ENCODE assay signal across 7 mouse cellular contexts in genomic region chr7:127993341-127993977, GRCm38 (mm10). TPM values are rescaled to one million over a fixed set of nuclear protein-coding genes. Genes with fewer than 3 reads are reported as not detected.
DNase-seq lines count a peak whose midpoint lies in the region; ATAC-seq lines count a peak whose summit lies in the region.

Gene Pycard, minus strand, starts transcription at chr7:127993867.

- no peaks in the 10 kb centered on the region for H3K9me3 ChIP-seq in embryonic facial prominence, embryonic 14.5 days (ENCODE audit: control insufficient read depth, low read length)
- H3K9me3 ChIP-seq in limb, embryonic 12.5 days: no peaks in the 10 kb centered on the region
- no peaks in the 10 kb centered on the region for H3K9me3 ChIP-seq in midbrain, embryonic 15.5 days

- peak within 1 kb of the TSS; percentile 58 for H3K9ac ChIP-seq in embryonic facial prominence, embryonic 14.5 days (ENCODE audit: low read depth, low read length)
- peak within 1 kb of the TSS; percentile 44; the same call in 1 of the 2 replicates for H3K9ac ChIP-seq in limb, embryonic 12.5 days (replicated peaks)
- peak within 1 kb of the TSS; percentile 15; the same call in 1 of the 2 replicates for H3K9ac ChIP-seq in midbrain, embryonic 15.5 days

- peak; percentile 38; the same call in 1 of the 2 replicates for ATAC-seq in embryonic facial prominence, embryonic 14.5 days (ENCODE audit: low read depth)
- ATAC-seq in hematopoietic stem cell, adult 5-6 weeks (replicated peaks in 1 of 2; ENCODE audit: insufficient read depth in 1 of 2, low FRiP score in 2 of 2, low TSS enrichment in 1 of 2, low read depth in 1 of 2, poor library complexity in 2 of 2, severe bottlenecking in 2 of 2): peak; percentile 78 to 80
- ATAC-seq in limb, embryonic 12.5 days (ENCODE audit: insufficient number of reproducible peaks, insufficient read depth, low FRiP score, low TSS enrichment, low read depth): no peak
- ATAC-seq in midbrain, embryonic 15.5 days (replicated peaks): peak; percentile 33; the same call in 1 of the 2 replicates

- peak within 1 kb of the TSS; percentile 63 for H3K27ac ChIP-seq in embryonic facial prominence, embryonic 14.5 days (replicated peaks; ENCODE audit: low read depth, low read length)
- H3K27ac ChIP-seq in limb, embryonic 12.5 days: peak within 1 kb of the TSS; percentile 67
- no peak within 1 kb of the TSS for H3K27ac ChIP-seq in midbrain, embryonic 15.5 days

- H3K4me1 ChIP-seq in embryonic facial prominence, embryonic 14.5 days (ENCODE audit: control insufficient read depth, insufficient read depth, low read length): 0 out of 2 replicates have a peak, but pooled peaks cover 5% of the 10 kb centered on the region
- peaks cover 5% of the 10 kb centered on the region; the same call in 1 of the 2 replicates for H3K4me1 ChIP-seq in limb, embryonic 12.5 days (replicated peaks)
- 0 out of 2 replicates have a peak, but pooled peaks cover 3% of the 10 kb centered on the region for H3K4me1 ChIP-seq in midbrain, embryonic 15.5 days

- H3K4me2 ChIP-seq in embryonic facial prominence, embryonic 14.5 days (ENCODE audit: low read depth, low read length): peak within 1 kb of the TSS; percentile 58
- peak within 1 kb of the TSS; percentile 55 for H3K4me2 ChIP-seq in limb, embryonic 12.5 days
- peak within 1 kb of the TSS; percentile 41 for H3K4me2 ChIP-seq in midbrain, embryonic 15.5 days

- H3K36me3 ChIP-seq in embryonic facial prominence, embryonic 14.5 days (ENCODE audit: control insufficient read depth, insufficient read depth, low read length): peaks cover 26% of the 10 kb centered on the region; the same call in 1 of the 2 replicates
- peaks cover 31% of the 10 kb centered on the region for H3K36me3 ChIP-seq in limb, embryonic 12.5 days
- H3K36me3 ChIP-seq in midbrain, embryonic 15.5 days (replicated peaks): peaks cover 7% of the 10 kb centered on the region

- WGBS in embryonic facial prominence, embryonic 14.5 days: 16% methylated on average over 18 of the region's 18 CpGs
- 17% methylated on average over 18 of the region's 18 CpGs for WGBS in limb, embryonic 12.5 days
- WGBS in midbrain, embryonic 15.5 days: 22% methylated on average over 18 of the region's 18 CpGs

- peak within 1 kb of the TSS; percentile 35 for H3K4me3 ChIP-seq in embryonic facial prominence, embryonic 14.5 days (ENCODE audit: low read depth, low read length)
- H3K4me3 ChIP-seq in limb, embryonic 12.5 days (replicated peaks): peak within 1 kb of the TSS; percentile 28
- H3K4me3 ChIP-seq in midbrain, embryonic 15.5 days: no peak within 1 kb of the TSS

- DNase-seq in CD4-positive helper T cell, adult 2 months (ENCODE audit: low read depth, low spot score): peak; percentile 92
- DNase-seq in ES-CJ7 (ENCODE audit: low read depth, low spot score): peak; percentile 94
- DNase-seq in embryonic facial prominence, embryonic 14.5 days (ENCODE audit: low spot score): peak; percentile 79
- DNase-seq in testis, postnatal 10 days (ENCODE audit: low spot score): peak; percentile 61

- no peaks in the 10 kb centered on the region for H3K27me3 ChIP-seq in embryonic facial prominence, embryonic 14.5 days (replicated peaks; ENCODE audit: control insufficient read depth, insufficient read depth, low read length)
- H3K27me3 ChIP-seq in limb, embryonic 12.5 days: no peaks in the 10 kb centered on the region
- H3K27me3 ChIP-seq in midbrain, embryonic 15.5 days (replicated peaks): no peaks in the 10 kb centered on the region

RNA-seq across cellular contexts. Expression of gene Pycard, which starts in this region (rescaled TPM):
- polyA plus RNA-seq in embryonic facial prominence, embryonic 14.5 days (2014; fragmentation: Nextera tagmentation; extraction: Ambion mirVana): 78.6 and 81.1 TPM in 2 replicates
- 16.9 and 21.1 TPM in 2 replicates for total RNA-seq in hematopoietic stem cell, adult 5-6 weeks (2017)
- polyA plus RNA-seq in limb, embryonic 12.5 days (2016; fragmentation: Nextera tagmentation; extraction: Ambion mirVana): 9.2 and 10.5 TPM in 2 replicates
- 6.5 and 7.9 TPM in 2 replicates for polyA plus RNA-seq in midbrain, embryonic 15.5 days (2015; fragmentation: Nextera tagmentation; extraction: Ambion mirVana)
